Mouse (Mus musculus): ENCODE measurements around the gene Sipa1l1. TPM values are rescaled to one million over a fixed set of nuclear protein-coding genes. Genes with fewer than 3 reads are reported as not detected.

Gene Sipa1l1
- polyA plus RNA-seq, 2 experiments, result 2.6 to 2.7 TPM

- no peaks in the 10 kb centered on the region for H3K27me3 ChIP-seq (ENCODE audit: control insufficient read depth, insufficient read depth, low read length)
- H3K4me2 ChIP-seq (ENCODE audit: low read depth), result no peak overlapping the region
- no peak overlapping the region for H3K27ac ChIP-seq
- ATAC-seq (ENCODE audit: insufficient read depth) (no peak), DNase-seq (ENCODE audit: low read depth in 3 of 3, low spot score in 3 of 3) (no peak)
- 45% methylated on average over 4 of the region's 4 CpGs for WGBS (ENCODE audit: insufficient replicate concordance)
- no peaks in the 10 kb centered on the region for H3K4me1 ChIP-seq (replicated peaks; ENCODE audit: control insufficient read depth in 2 of 2, insufficient read depth in 2 of 2, low read length in 1 of 2)
- H3K9me3 ChIP-seq (ENCODE audit: control insufficient read depth, low read length), result no peaks in the 10 kb centered on the region
- no peak overlapping the region for H3K4me3 ChIP-seq (ENCODE audit: insufficient read depth in 1 of 2, low read depth in 2 of 2, low read length in 2 of 2)
- no peak overlapping the region for H3K9ac ChIP-seq (replicated peaks)
- H3K36me3 ChIP-seq (replicated peaks; ENCODE audit: control insufficient read depth, insufficient read depth, low read depth), result no peaks in the 10 kb centered on the region
- TF ChIP-seq EP300 (IDR thresholded peaks at IDR 0.05; ENCODE audit: low read depth) (no peak), CTCF (IDR thresholded peaks at IDR 0.05; ENCODE audit: low read depth) (no peak)
Measured at GRCm38 (mm10) chr12:82306035-82306434, 136.9 kb downstream of the Sipa1l1 start.

- DNase-seq (ENCODE audit: low read depth in 3 of 3, low spot score in 3 of 3) (no peak), ATAC-seq (ENCODE audit: insufficient read depth) (no peak)
- Histone ChIP-seq H3K27me3 (ENCODE audit: control insufficient read depth, insufficient read depth, low read length) (no peaks in the 10 kb centered on the region), H3K9ac (replicated peaks) (no peak overlapping the region), H3K4me3 (ENCODE audit: insufficient read depth in 1 of 2, low read depth in 2 of 2, low read length in 2 of 2) (no peak overlapping the region), H3K27ac (no peak overlapping the region), H3K4me1 (replicated peaks; ENCODE audit: control insufficient read depth in 2 of 2, insufficient read depth in 2 of 2, low read length in 1 of 2) (no peaks in the 10 kb centered on the region), H3K36me3 (replicated peaks; ENCODE audit: control insufficient read depth, insufficient read depth, low read depth) (no peaks in the 10 kb centered on the region), H3K4me2 (ENCODE audit: low read depth) (no peak overlapping the region), H3K9me3 (ENCODE audit: control insufficient read depth, low read length) (no peaks in the 10 kb centered on the region)
- 65% methylated on average over 2 of the region's 2 CpGs for WGBS (ENCODE audit: insufficient replicate concordance)
- TF ChIP-seq CTCF (IDR thresholded peaks at IDR 0.05; ENCODE audit: low read depth), result no peak
- TF ChIP-seq EP300 (IDR thresholded peaks at IDR 0.05; ENCODE audit: low read depth), result no peak
Measured at GRCm38 (mm10) chr12:82311593-82311992, 142.5 kb downstream of the Sipa1l1 start.

- 65% methylated on average over 17 of the region's 17 CpGs for WGBS (ENCODE audit: insufficient replicate concordance)
- ATAC-seq (ENCODE audit: insufficient read depth), result no peak
- H3K9me3 ChIP-seq (ENCODE audit: control insufficient read depth, low read length), result no peaks in the 10 kb centered on the region
Measured at GRCm38 (mm10) chr12:82312091-82312820, 143.1 kb downstream of the Sipa1l1 start.

GRCm38 (mm10) chr12:82313091-82313490, 144.0 kb downstream of the Sipa1l1 start:
- Histone ChIP-seq H3K4me3 (ENCODE audit: insufficient read depth in 1 of 2, low read depth in 2 of 2, low read length in 2 of 2) (no peak overlapping the region), H3K9ac (replicated peaks) (no peak overlapping the region), H3K4me2 (ENCODE audit: low read depth) (no peak overlapping the region), H3K9me3 (ENCODE audit: control insufficient read depth, low read length) (no peaks in the 10 kb centered on the region), H3K27me3 (ENCODE audit: control insufficient read depth, insufficient read depth, low read length) (no peaks in the 10 kb centered on the region), H3K4me1 (replicated peaks; ENCODE audit: control insufficient read depth in 2 of 2, insufficient read depth in 2 of 2, low read length in 1 of 2) (no peaks in the 10 kb centered on the region), H3K36me3 (replicated peaks; ENCODE audit: control insufficient read depth, insufficient read depth, low read depth) (no peaks in the 10 kb centered on the region), H3K27ac (no peak overlapping the region)
- no peak for TF ChIP-seq CTCF (IDR thresholded peaks at IDR 0.05; ENCODE audit: low read depth)
- no peak for TF ChIP-seq EP300 (IDR thresholded peaks at IDR 0.05; ENCODE audit: low read depth)
- ATAC-seq (ENCODE audit: insufficient read depth) (no peak), DNase-seq (ENCODE audit: low read depth in 3 of 3, low spot score in 3 of 3) (no peak)
- 48% methylated on average over 3 of the region's 3 CpGs for WGBS (ENCODE audit: insufficient replicate concordance)

More at GRCm38 (mm10) chr12:82312091-82312820, 143.1 kb downstream of the Sipa1l1 start:
- Histone ChIP-seq H3K27me3 (ENCODE audit: control insufficient read depth, insufficient read depth, low read length) (no peaks in the 10 kb centered on the region), H3K4me3 (ENCODE audit: insufficient read depth in 1 of 2, low read depth in 2 of 2, low read length in 2 of 2) (no peak overlapping the region), H3K4me1 (replicated peaks; ENCODE audit: control insufficient read depth in 2 of 2, insufficient read depth in 2 of 2, low read length in 1 of 2) (no peaks in the 10 kb centered on the region), H3K27ac (no peak overlapping the region), H3K4me2 (ENCODE audit: low read depth) (no peak overlapping the region), H3K36me3 (replicated peaks; ENCODE audit: control insufficient read depth, insufficient read depth, low read depth) (no peaks in the 10 kb centered on the region), H3K9ac (replicated peaks) (no peak overlapping the region)
- TF ChIP-seq EP300 (IDR thresholded peaks at IDR 0.05; ENCODE audit: low read depth) (no peak), CTCF (IDR thresholded peaks at IDR 0.05; ENCODE audit: low read depth) (no peak)
- DNase-seq (ENCODE audit: low read depth in 3 of 3, low spot score in 3 of 3), result no peak

- Histone ChIP-seq H3K9ac (replicated peaks) (no peak overlapping the region), H3K36me3 (replicated peaks; ENCODE audit: control insufficient read depth, insufficient read depth, low read depth) (no peaks in the 10 kb centered on the region), H3K4me3 (ENCODE audit: insufficient read depth in 1 of 2, low read depth in 2 of 2, low read length in 2 of 2) (no peak overlapping the region), H3K27me3 (ENCODE audit: control insufficient read depth, insufficient read depth, low read length) (no peaks in the 10 kb centered on the region), H3K9me3 (ENCODE audit: control insufficient read depth, low read length) (no peaks in the 10 kb centered on the region), H3K4me2 (ENCODE audit: low read depth) (no peak overlapping the region), H3K27ac (no peak overlapping the region), H3K4me1 (replicated peaks; ENCODE audit: control insufficient read depth in 2 of 2, insufficient read depth in 2 of 2, low read length in 1 of 2) (no peaks in the 10 kb centered on the region; a peak in 1 of 4 replicates)
- DNase-seq (ENCODE audit: low read depth in 3 of 3, low spot score in 3 of 3), result no peak
- TF ChIP-seq EP300 (IDR thresholded peaks at IDR 0.05; ENCODE audit: low read depth) (no peak), CTCF (IDR thresholded peaks at IDR 0.05; ENCODE audit: low read depth) (no peak)
- no peak for ATAC-seq (ENCODE audit: insufficient read depth)
- WGBS (ENCODE audit: insufficient replicate concordance), result 64% methylated on average over 7 of the region's 7 CpGs
Measured at GRCm38 (mm10) chr12:82319436-82320131, 150.5 kb downstream of the Sipa1l1 start.
